Mouse (Mus musculus) ES-E14 (cell line): ENCODE measurements at regions not wholly inside any gene's neighbourhood (a gene's known extent, or its start where the extent isn't known, plus 50 kb on each side); places are given as distances from the start of the nearest gene placed in this dataset.

ENCODE experiments used
- DNase-seq: peaks from one replicate; pipeline ENCODE4 v3.0.0-alpha.2; 2013; ENCODE audit warnings: low read depth, low spot score
- H3K27ac ChIP-seq: 2 replicates; pipeline ENCODE4 v1.5.1; 2012; ENCODE audit warnings: low read depth, mild to moderate bottlenecking, low read length, moderate library complexity, mixed read lengths; ENCODE audit not compliant: poor library complexity, insufficient read depth, severe bottlenecking
- H3K36me3 ChIP-seq: 2 replicates; pipeline ENCODE4 v1.6.1; 2012; ENCODE audit warnings: mild to moderate bottlenecking, low read length, moderate library complexity, mixed read lengths; ENCODE audit not compliant: control insufficient read depth, poor library complexity, insufficient read depth, severe bottlenecking
- H3K4me1 ChIP-seq, 2 experiments: fragments of 150-350 bp in 1 of 2; sonication (generic) in 1 of 2; 2 replicates each; pipeline ENCODE4 v1.6.1; 2012; ENCODE audit warnings: low read length in 2 of 2, mild to moderate bottlenecking in 1 of 2, mixed read lengths in 1 of 2; ENCODE audit not compliant: control insufficient read depth in 2 of 2, insufficient read depth in 2 of 2, poor library complexity in 1 of 2
- H3K4me3 ChIP-seq, 2 experiments: fragments of 150-350 bp in 1 of 2; sonication (generic) in 1 of 2; 2 replicates each; pipeline ENCODE4 v1.5.1; 2012; ENCODE audit warnings: low read length in 2 of 2, low read depth in 1 of 2, mild to moderate bottlenecking in 1 of 2, mixed read lengths in 1 of 2; ENCODE audit not compliant: insufficient read depth in 1 of 2, poor library complexity in 1 of 2, severe bottlenecking in 1 of 2
- H3K9ac ChIP-seq: 2 replicates; pipeline ENCODE4 v1.6.1; 2012; ENCODE audit warnings: low read depth, mild to moderate bottlenecking, low read length, mixed read lengths; ENCODE audit not compliant: poor library complexity, insufficient read depth, severe bottlenecking
- H3K9me3 ChIP-seq: fragments of 150-350 bp; sonication (generic); 2 replicates; pipeline ENCODE4 v1.6.1; 2012; ENCODE audit warnings: low read depth, mild to moderate bottlenecking, low read length; ENCODE audit not compliant: control insufficient read depth, insufficient read depth
- CHD2 ChIP-seq: IDR thresholded peaks from 2 replicates; pipeline ENCODE4 v1.6.1; 2014; ENCODE audit warnings: mild to moderate bottlenecking, low read depth, low read length, inconsistent platforms
- HCFC1 ChIP-seq: IDR thresholded peaks from 2 replicates; pipeline ENCODE4 v1.6.1; 2012; ENCODE audit warnings: low read length, inconsistent platforms, borderline replicate concordance; ENCODE audit not compliant: insufficient read depth
- MAFK ChIP-seq: IDR thresholded peaks from 2 replicates; pipeline ENCODE4 v1.6.1; 2014; ENCODE audit warnings: mild to moderate bottlenecking, low read depth, low read length, inconsistent platforms; ENCODE audit not compliant: insufficient read depth
- ZC3H11A ChIP-seq: IDR thresholded peaks from 2 replicates; pipeline ENCODE4 v1.6.1; 2012; ENCODE audit warnings: low read depth, mild to moderate bottlenecking, inconsistent platforms, low read length, borderline replicate concordance
- ZNF384 ChIP-seq: IDR thresholded peaks from 2 replicates; pipeline ENCODE4 v1.6.1; 2012; ENCODE audit warnings: low read depth, low read length, inconsistent platforms
- in situ Hi-C, 2 experiments: fragments of 600-800 bp; cut with MboI; formaldehyde crosslinking; loops; one replicate each; pipeline ENCODE4 v1.15.1; 2025; ENCODE audit warnings: low sequenced_read_pairs in 2 of 2, inconsistent platforms in 1 of 2; ENCODE audit not compliant: unreplicated experiment in 2 of 2

DNA sequence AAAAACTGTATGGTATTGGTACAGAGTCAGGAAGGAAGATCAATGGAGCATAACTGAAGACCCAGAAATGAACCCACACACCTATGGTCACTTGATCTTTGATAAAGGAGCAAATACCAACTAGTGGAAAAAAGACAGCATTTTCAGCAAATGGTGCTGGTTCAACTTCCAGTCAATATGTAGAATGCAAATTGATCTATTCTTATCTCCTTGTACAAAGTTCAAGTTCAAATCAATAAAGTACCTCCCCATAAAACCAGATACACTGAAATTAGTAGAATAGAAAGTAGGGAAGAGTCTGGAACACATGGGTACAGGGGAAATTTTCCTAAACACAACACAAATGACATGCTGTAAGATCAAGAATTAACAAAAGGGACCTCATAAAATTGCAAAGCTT is 495.6 kb downstream of the Gm16223 start:
- TF ChIP-seq MAFK = no peak
- TF ChIP-seq CHD2 = no peak
- no peak for TF ChIP-seq ZC3H11A
- no peak for TF ChIP-seq HCFC1
- TF ChIP-seq ZNF384 = no peak
- H3K4me1 ChIP-seq = no peaks in the 10 kb centered on the region
- H3K9me3 ChIP-seq = no peaks in the 10 kb centered on the region
- H3K27ac ChIP-seq = no peak overlapping the region
- H3K4me3 ChIP-seq = no peak overlapping the region
- no peaks in the 10 kb centered on the region for H3K36me3 ChIP-seq
- no peak overlapping the region for H3K9ac ChIP-seq
- no peak for DNase-seq
- in situ Hi-C loops = no loop called here

DNA sequence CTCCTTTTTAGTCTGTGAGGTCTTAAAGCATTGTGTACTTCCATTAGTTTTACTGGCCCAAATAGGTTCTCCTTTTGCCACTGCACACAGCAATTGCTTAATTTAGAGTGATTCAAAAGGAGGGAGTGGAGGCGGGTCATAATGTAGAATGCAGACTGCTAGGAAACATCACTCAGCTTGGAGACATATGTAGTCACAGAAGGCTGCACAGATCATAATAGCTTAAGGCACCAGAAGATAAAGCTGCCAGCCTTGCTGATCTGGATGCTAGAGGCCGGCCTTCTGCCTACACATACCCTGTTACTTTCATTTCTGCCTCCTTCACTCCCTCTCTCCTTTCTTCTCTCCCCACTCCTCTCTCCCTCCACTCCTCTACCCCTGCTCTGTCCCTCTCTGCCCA is 508.2 kb downstream of the Gm16223 start:
- no peak for DNase-seq
- Histone ChIP-seq H3K4me3 (no peak overlapping the region), H3K9ac (no peak overlapping the region), H3K27ac (no peak overlapping the region), H3K9me3 (no peaks in the 10 kb centered on the region), H3K4me1 (no peaks in the 10 kb centered on the region), H3K36me3 (no peaks in the 10 kb centered on the region)
- in situ Hi-C loops = no loop called here
- TF ChIP-seq CHD2 (no peak), MAFK (no peak), ZC3H11A (no peak), HCFC1 (no peak), ZNF384 (no peak)

DNA sequence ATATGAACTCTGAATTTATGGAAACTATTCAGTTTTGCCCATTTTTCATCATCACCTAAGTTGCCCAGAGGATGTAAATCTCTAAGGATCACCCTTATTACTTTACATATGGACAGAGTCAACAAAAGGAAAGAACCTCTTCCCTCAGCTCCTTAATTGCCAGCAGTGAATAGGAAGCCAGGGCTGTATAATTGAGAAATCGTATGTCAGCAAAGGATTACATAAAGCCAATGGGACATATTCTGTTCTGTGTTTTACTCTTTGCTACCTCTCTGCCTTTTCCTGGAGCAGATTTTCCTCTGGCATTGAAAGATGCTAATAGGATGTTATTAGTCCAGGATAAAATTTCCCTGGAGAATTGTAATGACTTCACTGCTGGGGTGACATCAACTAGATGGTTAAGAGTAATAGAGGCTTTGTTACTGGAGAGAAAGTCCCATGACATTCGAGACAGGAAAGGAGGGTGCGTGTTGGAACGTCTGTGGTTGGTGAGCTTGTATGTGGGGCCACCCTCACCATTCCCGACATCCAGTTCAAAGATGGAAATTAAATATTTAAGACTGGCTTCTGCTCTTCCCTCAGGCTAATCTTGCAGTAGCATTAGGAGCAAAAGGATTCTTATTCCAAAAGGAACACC is 510.6 kb downstream of the Gm16223 start:
- TF ChIP-seq ZC3H11A = no peak
- no peak for TF ChIP-seq HCFC1
- no peak for TF ChIP-seq CHD2
- no peak for TF ChIP-seq MAFK
- no peak for TF ChIP-seq ZNF384
- no peaks in the 10 kb centered on the region for H3K4me1 ChIP-seq
- H3K27ac ChIP-seq = no peak overlapping the region
- no peak overlapping the region for H3K4me3 ChIP-seq
- DNase-seq = no peak
- no peaks in the 10 kb centered on the region for H3K9me3 ChIP-seq
- no peaks in the 10 kb centered on the region for H3K36me3 ChIP-seq
- in situ Hi-C loops = no loop called here
- H3K9ac ChIP-seq = no peak overlapping the region

DNA sequence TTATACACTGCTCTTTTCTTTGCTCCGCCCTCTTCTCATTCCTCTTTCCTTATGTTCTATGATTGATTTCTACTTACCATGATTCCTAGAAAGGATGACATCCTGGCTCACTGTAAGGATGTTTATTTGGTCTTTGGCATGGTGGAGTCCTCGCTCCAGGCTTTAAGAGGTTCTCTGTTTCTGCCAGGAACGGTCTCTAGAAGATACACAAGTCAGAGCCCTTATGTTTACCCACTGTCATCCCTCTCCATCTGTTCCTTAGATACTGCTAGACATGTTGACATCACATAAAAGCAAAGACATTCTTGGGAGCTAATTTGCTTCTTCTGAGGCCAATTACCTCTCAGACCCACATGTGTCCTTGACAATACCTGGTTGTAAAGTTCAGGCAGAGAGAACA is 552.9 kb downstream of the Gm16223 start:
- Histone ChIP-seq H3K4me3 (no peak overlapping the region), H3K9me3 (no peaks in the 10 kb centered on the region), H3K36me3 (no peaks in the 10 kb centered on the region), H3K27ac (no peak overlapping the region), H3K9ac (no peak overlapping the region), H3K4me1 (no peaks in the 10 kb centered on the region)
- TF ChIP-seq HCFC1 = no peak
- TF ChIP-seq ZC3H11A = no peak
- TF ChIP-seq MAFK = no peak
- TF ChIP-seq CHD2 = no peak
- TF ChIP-seq ZNF384 = no peak
- in situ Hi-C loops = no loop called here
- no peak for DNase-seq
